Mouse (Mus musculus): ENCODE data around the gene Vps41. TPM values are rescaled to one million over a fixed set of nuclear protein-coding genes. Genes with fewer than 3 reads are reported as not detected.

Vps41 gene
- polyA plus RNA-seq, 1 experiment from 2014 or later, result 66.3 TPM

DNA sequence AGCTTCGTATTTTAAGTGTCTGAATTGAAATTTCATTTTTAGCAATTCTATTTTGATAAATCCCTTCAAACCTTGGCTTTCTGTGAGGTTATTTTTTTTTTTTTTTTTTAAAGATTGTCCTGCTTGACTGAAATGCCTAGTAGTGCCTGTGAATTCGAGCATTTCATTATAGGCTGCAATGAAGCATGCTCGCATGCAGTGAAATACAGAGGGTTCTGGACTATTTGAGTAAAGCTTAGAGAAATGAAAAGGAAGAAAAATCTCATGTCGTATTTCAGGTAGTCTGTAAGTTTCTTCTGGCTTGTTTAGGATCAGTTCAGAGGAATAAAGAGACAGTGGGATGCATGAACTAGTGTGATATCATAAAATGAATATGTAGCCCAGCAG, 27.2 kb downstream of the Vps41 start:
- H3K9me3 ChIP-seq (ENCODE audit: control insufficient read depth, low read length), result peaks cover 7% of the 10 kb centered on the region; the same call in 1 of the 2 replicates
- ATAC-seq (replicated peaks; ENCODE audit: low FRiP score, low TSS enrichment, low read depth), result no peak
- H3K4me2 ChIP-seq (ENCODE audit: low read length), result no peak overlapping the region
- peaks cover 13% of the 10 kb centered on the region for H3K36me3 ChIP-seq (ENCODE audit: control insufficient read depth, insufficient read depth, low read length)
- H3K4me3 ChIP-seq (ENCODE audit: low read depth, low read length), result no peak overlapping the region
- DNase-seq (ENCODE audit: low spot score), result no peak
- H3K27ac ChIP-seq (ENCODE audit: low read depth), result no peak overlapping the region
- no peak overlapping the region for H3K9ac ChIP-seq (ENCODE audit: low read length)
- no peaks in the 10 kb centered on the region for H3K27me3 ChIP-seq (replicated peaks; ENCODE audit: control insufficient read depth, insufficient read depth, low read length)
- H3K4me1 ChIP-seq (replicated peaks; ENCODE audit: control insufficient read depth, insufficient read depth, low read length), result no peaks in the 10 kb centered on the region
- 74% methylated on average over 4 of the region's 4 CpGs for WGBS

DNA sequence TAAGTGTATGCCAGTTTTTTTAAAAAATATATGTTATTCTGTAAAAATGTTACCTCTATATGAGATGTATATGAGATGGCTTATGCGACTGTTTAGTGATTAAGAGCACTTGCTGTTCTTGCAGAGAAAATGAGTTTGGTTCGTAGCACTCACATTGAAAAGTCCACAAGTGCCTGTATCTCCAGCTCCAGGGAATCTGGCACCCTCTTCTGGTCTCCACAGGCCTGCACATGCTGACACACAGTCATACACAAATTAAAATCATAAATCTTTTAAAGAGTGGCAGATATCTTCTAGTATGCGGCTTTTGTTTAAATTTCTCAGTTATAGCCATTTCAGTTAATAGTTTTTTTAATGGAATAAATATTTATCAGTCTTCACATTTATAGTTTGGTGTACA, 40.9 kb downstream of the Vps41 start:
- no peak for DNase-seq (ENCODE audit: low spot score)
- Histone ChIP-seq H3K9me3 (ENCODE audit: control insufficient read depth, low read length) (no peaks in the 10 kb centered on the region), H3K9ac (ENCODE audit: low read length) (no peak overlapping the region), H3K27me3 (replicated peaks; ENCODE audit: control insufficient read depth, insufficient read depth, low read length) (no peaks in the 10 kb centered on the region), H3K4me2 (ENCODE audit: low read length) (no peak overlapping the region), H3K4me3 (ENCODE audit: low read depth, low read length) (no peak overlapping the region), H3K36me3 (ENCODE audit: control insufficient read depth, insufficient read depth, low read length) (no peaks in the 10 kb centered on the region), H3K4me1 (replicated peaks; ENCODE audit: control insufficient read depth, insufficient read depth, low read length) (no peaks in the 10 kb centered on the region), H3K27ac (ENCODE audit: low read depth) (no peak overlapping the region)
- 72% methylated on average over 3 of the region's 3 CpGs for WGBS
- ATAC-seq (replicated peaks; ENCODE audit: low FRiP score, low TSS enrichment, low read depth), result no peak

DNA sequence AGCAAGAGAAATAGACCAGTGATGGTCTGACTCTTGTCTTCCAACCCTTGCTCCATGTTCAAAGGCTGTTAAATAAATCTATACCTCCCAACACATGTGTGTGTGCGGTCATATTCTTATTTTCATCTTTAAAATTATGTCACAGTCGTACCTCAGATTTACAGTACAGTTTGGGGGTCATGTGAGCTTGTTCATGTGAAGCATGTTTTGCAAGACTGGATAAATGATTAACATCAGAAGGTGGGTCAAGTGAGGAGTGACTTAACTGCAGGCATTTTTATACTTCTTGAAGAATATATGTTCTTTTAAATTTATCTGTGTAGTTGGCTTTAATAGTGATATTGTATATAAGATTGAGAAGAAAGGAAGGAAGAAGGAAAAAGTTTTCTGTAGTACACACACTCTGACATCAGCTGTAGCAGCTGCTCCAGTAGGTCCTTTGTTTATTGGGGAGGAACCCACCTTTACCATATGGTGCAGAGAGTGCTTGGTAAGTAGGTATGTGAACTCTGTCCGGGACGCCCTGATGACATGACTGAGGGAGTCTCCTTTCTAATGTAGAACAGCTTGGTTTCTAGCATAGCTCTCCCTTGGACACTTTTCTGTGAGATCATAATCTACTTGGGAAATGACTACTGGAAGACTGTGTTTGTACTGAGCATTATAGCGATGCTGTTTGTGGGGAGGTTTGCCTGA, 42.4 kb downstream of the Vps41 start:
- Histone ChIP-seq H3K27me3 (replicated peaks; ENCODE audit: control insufficient read depth, insufficient read depth, low read length) (no peaks in the 10 kb centered on the region), H3K9ac (ENCODE audit: low read length) (no peak overlapping the region), H3K4me2 (ENCODE audit: low read length) (no peak overlapping the region), H3K4me1 (replicated peaks; ENCODE audit: control insufficient read depth, insufficient read depth, low read length) (no peaks in the 10 kb centered on the region), H3K4me3 (ENCODE audit: low read depth, low read length) (no peak overlapping the region), H3K9me3 (ENCODE audit: control insufficient read depth, low read length) (no peaks in the 10 kb centered on the region), H3K27ac (ENCODE audit: low read depth) (no peak overlapping the region), H3K36me3 (ENCODE audit: control insufficient read depth, insufficient read depth, low read length) (no peaks in the 10 kb centered on the region)
- WGBS, result 80% methylated on average over 5 of the region's 5 CpGs
- no peak for ATAC-seq (replicated peaks; ENCODE audit: low FRiP score, low TSS enrichment, low read depth)
- DNase-seq (ENCODE audit: low spot score), result no peak

- Histone ChIP-seq H3K4me2 (ENCODE audit: low read length) (no peak overlapping the region), H3K9me3 (ENCODE audit: control insufficient read depth, low read length) (no peaks in the 10 kb centered on the region), H3K27me3 (replicated peaks; ENCODE audit: control insufficient read depth, insufficient read depth, low read length) (no peaks in the 10 kb centered on the region), H3K27ac (ENCODE audit: low read depth) (no peak overlapping the region), H3K36me3 (ENCODE audit: control insufficient read depth, insufficient read depth, low read length) (no peaks in the 10 kb centered on the region), H3K4me1 (replicated peaks; ENCODE audit: control insufficient read depth, insufficient read depth, low read length) (no peaks in the 10 kb centered on the region), H3K9ac (ENCODE audit: low read length) (no peak overlapping the region), H3K4me3 (ENCODE audit: low read depth, low read length) (no peak overlapping the region)
- 81% methylated on average over 1 of the region's 1 CpGs for WGBS
- ATAC-seq (replicated peaks; ENCODE audit: low FRiP score, low TSS enrichment, low read depth), result no peak
- DNase-seq (ENCODE audit: low spot score), result no peak
These were observed 44.4 kb downstream of the Vps41 start for GRCm38 (mm10) chr13:18761452-18761851.

- ATAC-seq (replicated peaks; ENCODE audit: low FRiP score, low TSS enrichment, low read depth), result no peak
These were observed 50.8 kb downstream of the Vps41 start for GRCm38 (mm10) chr13:18767893-18768292.

GRCm38 (mm10) chr13:18768495-18768894, 51.4 kb downstream of the Vps41 start:
- no peak overlapping the region for H3K4me3 ChIP-seq (ENCODE audit: low read depth, low read length)
- H3K27ac ChIP-seq (ENCODE audit: low read depth), result no peak overlapping the region
- no peaks in the 10 kb centered on the region for H3K4me1 ChIP-seq (replicated peaks; ENCODE audit: control insufficient read depth, insufficient read depth, low read length)
- WGBS, result 63% methylated on average over 3 of the region's 3 CpGs
- H3K27me3 ChIP-seq (replicated peaks; ENCODE audit: control insufficient read depth, insufficient read depth, low read length), result no peaks in the 10 kb centered on the region
- no peak overlapping the region for H3K4me2 ChIP-seq (ENCODE audit: low read length)
- ATAC-seq (replicated peaks; ENCODE audit: low FRiP score, low TSS enrichment, low read depth) (no peak), DNase-seq (ENCODE audit: low spot score) (no peak)
- no peaks in the 10 kb centered on the region for H3K36me3 ChIP-seq (ENCODE audit: control insufficient read depth, insufficient read depth, low read length)
- no peaks in the 10 kb centered on the region for H3K9me3 ChIP-seq (ENCODE audit: control insufficient read depth, low read length)
- no peak overlapping the region for H3K9ac ChIP-seq (ENCODE audit: low read length)

More at GRCm38 (mm10) chr13:18767893-18768292, 50.8 kb downstream of the Vps41 start:
- Histone ChIP-seq H3K9me3 (ENCODE audit: control insufficient read depth, low read length) (no peaks in the 10 kb centered on the region), H3K4me1 (replicated peaks; ENCODE audit: control insufficient read depth, insufficient read depth, low read length) (no peaks in the 10 kb centered on the region), H3K27me3 (replicated peaks; ENCODE audit: control insufficient read depth, insufficient read depth, low read length) (no peaks in the 10 kb centered on the region), H3K9ac (ENCODE audit: low read length) (no peak overlapping the region), H3K27ac (ENCODE audit: low read depth) (no peak overlapping the region), H3K4me3 (ENCODE audit: low read depth, low read length) (no peak overlapping the region), H3K36me3 (ENCODE audit: control insufficient read depth, insufficient read depth, low read length) (no peaks in the 10 kb centered on the region), H3K4me2 (ENCODE audit: low read length) (no peak overlapping the region)
- no peak for DNase-seq (ENCODE audit: low spot score)
- WGBS, result 18% methylated on average over 2 of the region's 2 CpGs

GRCm38 (mm10) chr13:18773437-18774198, 56.5 kb downstream of the Vps41 start:
- ATAC-seq (replicated peaks; ENCODE audit: low FRiP score, low TSS enrichment, low read depth) (no peak), DNase-seq (ENCODE audit: low spot score) (no peak)
- Histone ChIP-seq H3K4me2 (ENCODE audit: low read length) (no peak overlapping the region), H3K4me1 (replicated peaks; ENCODE audit: control insufficient read depth, insufficient read depth, low read length) (no peaks in the 10 kb centered on the region), H3K4me3 (ENCODE audit: low read depth, low read length) (no peak overlapping the region), H3K9me3 (ENCODE audit: control insufficient read depth, low read length) (no peaks in the 10 kb centered on the region), H3K36me3 (ENCODE audit: control insufficient read depth, insufficient read depth, low read length) (no peaks in the 10 kb centered on the region), H3K27me3 (replicated peaks; ENCODE audit: control insufficient read depth, insufficient read depth, low read length) (no peaks in the 10 kb centered on the region), H3K27ac (ENCODE audit: low read depth) (no peak overlapping the region), H3K9ac (ENCODE audit: low read length) (no peak overlapping the region)
- 88% methylated on average over 8 of the region's 8 CpGs for WGBS

DNA sequence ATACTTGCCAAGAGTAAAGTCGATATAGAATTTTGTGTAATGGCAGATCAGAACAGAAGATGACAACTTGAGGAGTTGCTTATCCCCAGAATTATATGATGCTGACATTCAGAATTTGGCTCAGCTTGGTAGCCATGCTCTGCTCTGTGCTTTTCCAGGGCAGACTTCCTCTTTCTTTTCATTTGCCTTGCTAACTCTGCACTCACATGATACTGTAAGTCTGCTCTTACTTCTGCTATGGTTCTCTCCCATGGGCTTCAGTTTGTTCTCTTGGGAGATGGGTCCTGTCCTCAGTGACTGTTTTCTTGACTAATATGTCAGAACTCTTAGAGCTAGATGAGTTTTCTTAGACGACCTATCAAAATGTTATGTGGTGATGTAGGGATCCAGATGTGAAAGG, 64.2 kb downstream of the Vps41 start:
- H3K4me2 ChIP-seq (ENCODE audit: low read length), result no peak overlapping the region
- no peaks in the 10 kb centered on the region for H3K36me3 ChIP-seq (ENCODE audit: control insufficient read depth, insufficient read depth, low read length)
- ATAC-seq (replicated peaks; ENCODE audit: low FRiP score, low TSS enrichment, low read depth) (no peak), DNase-seq (ENCODE audit: low spot score) (no peak)
- no peaks in the 10 kb centered on the region for H3K27me3 ChIP-seq (replicated peaks; ENCODE audit: control insufficient read depth, insufficient read depth, low read length)
- H3K27ac ChIP-seq (ENCODE audit: low read depth), result no peak overlapping the region
- no peaks in the 10 kb centered on the region for H3K4me1 ChIP-seq (replicated peaks; ENCODE audit: control insufficient read depth, insufficient read depth, low read length)
- H3K4me3 ChIP-seq (ENCODE audit: low read depth, low read length), result no peak overlapping the region
- 76% methylated on average over 2 of the region's 2 CpGs for WGBS
- no peak overlapping the region for H3K9ac ChIP-seq (ENCODE audit: low read length)
- no peaks in the 10 kb centered on the region for H3K9me3 ChIP-seq (ENCODE audit: control insufficient read depth, low read length)

DNA sequence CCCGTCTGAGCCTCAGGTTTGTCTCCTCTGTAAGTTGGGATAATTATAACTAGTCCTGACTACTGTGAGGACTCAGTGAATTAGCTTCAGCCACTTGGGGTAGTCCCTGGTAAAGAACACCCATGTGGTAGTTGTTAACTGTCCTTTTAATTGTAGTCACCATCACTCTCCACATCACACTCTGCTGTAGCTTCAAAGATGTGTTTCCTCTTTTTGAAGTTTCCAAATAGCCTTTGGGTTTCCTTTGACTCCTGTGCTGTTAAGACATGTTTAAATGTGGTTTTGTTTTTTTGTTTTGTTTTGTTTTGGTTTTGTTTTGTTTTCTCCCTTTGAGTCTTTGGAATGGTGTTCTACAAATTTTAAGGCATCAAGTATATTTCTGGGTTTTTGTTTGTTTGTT, 68.6 kb downstream of the Vps41 start:
- Histone ChIP-seq H3K36me3 (ENCODE audit: control insufficient read depth, insufficient read depth, low read length) (no peaks in the 10 kb centered on the region), H3K27me3 (replicated peaks; ENCODE audit: control insufficient read depth, insufficient read depth, low read length) (no peaks in the 10 kb centered on the region), H3K9ac (ENCODE audit: low read length) (no peak overlapping the region), H3K4me3 (ENCODE audit: low read depth, low read length) (no peak overlapping the region), H3K27ac (ENCODE audit: low read depth) (no peak overlapping the region), H3K4me1 (replicated peaks; ENCODE audit: control insufficient read depth, insufficient read depth, low read length) (no peaks in the 10 kb centered on the region), H3K4me2 (ENCODE audit: low read length) (no peak overlapping the region), H3K9me3 (ENCODE audit: control insufficient read depth, low read length) (no peaks in the 10 kb centered on the region)
- ATAC-seq (replicated peaks; ENCODE audit: low FRiP score, low TSS enrichment, low read depth) (no peak), DNase-seq (ENCODE audit: low spot score) (no peak)
- WGBS, result 50% methylated on average over 1 of the region's 1 CpGs
